Mouse (Mus musculus) CH12.LX (cell line): ENCODE data around the gene Pink1.

Experiments used
- BHLHE40 ChIP-seq: IDR thresholded peaks from 2 replicates; pipeline ENCODE4 v1.6.1; 2011; ENCODE audit warnings: mild to moderate bottlenecking, low read depth, low read length, improper control_type of control experiment
- CTCF ChIP-seq, 2 experiments: IDR thresholded peaks in 1 of 2; conservative IDR thresholded peaks in 1 of 2; 2 replicates each; pipeline ENCODE4 v1.5.1; 2011 to 2012; ENCODE audit warnings: low read depth in 2 of 2, low read length in 2 of 2, improper control_type of control experiment in 1 of 2, inconsistent platforms in 1 of 2, mild to moderate bottlenecking in 1 of 2, moderate library complexity in 1 of 2
- ELF1 ChIP-seq: IDR thresholded peaks from 2 replicates; pipeline ENCODE4 v1.6.1; 2014; ENCODE audit warnings: low read depth, mild to moderate bottlenecking, inconsistent platforms, low read length, improper control_type of control experiment
- EP300 ChIP-seq: IDR thresholded peaks from 2 replicates; pipeline ENCODE4 v1.6.1; 2011; ENCODE audit warnings: low read length, improper control_type of control experiment
- JUN ChIP-seq: IDR thresholded peaks from 2 replicates; pipeline ENCODE4 v1.6.1; 2011; ENCODE audit warnings: low read depth, mild to moderate bottlenecking, low read length, improper control_type of control experiment, moderate library complexity; ENCODE audit not compliant: insufficient read depth
- KAT2A ChIP-seq: IDR thresholded peaks from 2 replicates; pipeline ENCODE4 v1.6.1; 2012; ENCODE audit warnings: low read length, improper control_type of control experiment, inconsistent platforms; ENCODE audit not compliant: insufficient replicate concordance
- MAFK ChIP-seq: IDR thresholded peaks from 2 replicates; pipeline ENCODE4 v1.6.1; 2011; ENCODE audit warnings: low read length, improper control_type of control experiment; ENCODE audit not compliant: insufficient replicate concordance
- MAX ChIP-seq: IDR thresholded peaks from 2 replicates; pipeline ENCODE4 v1.6.1; 2011; ENCODE audit warnings: low read length, improper control_type of control experiment
- MAZ ChIP-seq: IDR thresholded peaks from 2 replicates; pipeline ENCODE4 v1.6.1; 2012; ENCODE audit warnings: low read depth, mild to moderate bottlenecking, inconsistent platforms, low read length, improper control_type of control experiment, moderate library complexity
- POLR2A ChIP-seq: IDR thresholded peaks from 2 replicates; pipeline ENCODE4 v1.6.1; 2011; ENCODE audit warnings: low read depth, mild to moderate bottlenecking, improper control_type of control experiment, low read length
- POLR2AphosphoS2 ChIP-seq: IDR thresholded peaks from 2 replicates; pipeline ENCODE4 v1.6.1; 2011; ENCODE audit warnings: low read depth, low read length, improper control_type of control experiment
- SIN3A ChIP-seq: IDR thresholded peaks from 2 replicates; pipeline ENCODE4 v1.6.1; 2012; ENCODE audit warnings: low read length, improper control_type of control experiment, inconsistent platforms
- TCF12 ChIP-seq: IDR thresholded peaks from 2 replicates; pipeline ENCODE4 v1.6.1; 2014; ENCODE audit warnings: low read depth, mild to moderate bottlenecking, inconsistent platforms, low read length, improper control_type of control experiment
- ZKSCAN1 ChIP-seq: IDR thresholded peaks from 2 replicates; pipeline ENCODE4 v1.6.1; 2012; ENCODE audit warnings: low read depth, inconsistent platforms, low read length, improper control_type of control experiment, borderline replicate concordance

- TF ChIP-seq ZKSCAN1: no peak
- no peak for TF ChIP-seq EP300
- no peak for TF ChIP-seq MAX
- no peak for TF ChIP-seq SIN3A
- no peak for TF ChIP-seq MAFK
- TF ChIP-seq JUN: no peak
- TF ChIP-seq CTCF (conservative IDR thresholded peaks at IDR 0.05 in 1 of 2, IDR thresholded peaks at IDR 0.05 in 1 of 2; ENCODE audit: low read depth in 2 of 2, low read length in 2 of 2): no peak
- TF ChIP-seq ELF1: no peak
- TF ChIP-seq POLR2A: no peak
- no peak for TF ChIP-seq KAT2A
- no peak for TF ChIP-seq POLR2AphosphoS2
- no peak for TF ChIP-seq MAZ
- TF ChIP-seq BHLHE40: no peak
- no peak for TF ChIP-seq TCF12
Measured at GRCm38 (mm10) chr4:138358176-138358575, 32.1 kb upstream of the Pink1 start.
